Mouse (Mus musculus): ENCODE results near the gene Smoc2. TPM values are rescaled to one million over a fixed set of nuclear protein-coding genes. Genes with fewer than 3 reads are reported as not detected.

Smoc2 gene
- polyA plus RNA-seq, 1 experiment from 2014 or later: 79.9 TPM

GRCm38 (mm10) chr17:14398650-14399424 is 119.5 kb downstream of the Smoc2 start:
- H3K9me3 ChIP-seq (ENCODE audit: control insufficient read depth, low read length): no peaks in the 10 kb centered on the region
- WGBS: 90% methylated on average over 8 of the region's 8 CpGs
- H3K4me2 ChIP-seq (replicated peaks; ENCODE audit: low read depth, low read length): no peak overlapping the region
- no peak overlapping the region for H3K27ac ChIP-seq (ENCODE audit: low read depth, low read length)
- H3K4me3 ChIP-seq (ENCODE audit: low read length): no peak overlapping the region
- H3K27me3 ChIP-seq (ENCODE audit: control insufficient read depth, insufficient read depth, low read length): no peaks in the 10 kb centered on the region
- H3K9ac ChIP-seq (ENCODE audit: low read depth, low read length): no peak overlapping the region
- H3K4me1 ChIP-seq (ENCODE audit: control insufficient read depth, insufficient read depth, low read length): no peaks in the 10 kb centered on the region
- ATAC-seq (ENCODE audit: low FRiP score, low TSS enrichment): no peak
- H3K36me3 ChIP-seq (ENCODE audit: control insufficient read depth, insufficient read depth, low read length): no peaks in the 10 kb centered on the region

GRCm38 (mm10) chr17:14400960-14401359 is 121.7 kb downstream of the Smoc2 start:
- Histone ChIP-seq H3K4me1 (ENCODE audit: control insufficient read depth, insufficient read depth, low read length) (no peaks in the 10 kb centered on the region), H3K36me3 (ENCODE audit: control insufficient read depth, insufficient read depth, low read length) (no peaks in the 10 kb centered on the region), H3K27ac (ENCODE audit: low read depth, low read length) (no peak overlapping the region), H3K4me2 (replicated peaks; ENCODE audit: low read depth, low read length) (no peak overlapping the region), H3K4me3 (ENCODE audit: low read length) (no peak overlapping the region), H3K9ac (ENCODE audit: low read depth, low read length) (no peak overlapping the region), H3K9me3 (ENCODE audit: control insufficient read depth, low read length) (no peaks in the 10 kb centered on the region), H3K27me3 (ENCODE audit: control insufficient read depth, insufficient read depth, low read length) (no peaks in the 10 kb centered on the region)
- ATAC-seq (ENCODE audit: low FRiP score, low TSS enrichment): no peak
- 55% methylated on average over 5 of the region's 5 CpGs for WGBS

GRCm38 (mm10) chr17:14407874-14408273 is 128.6 kb downstream of the Smoc2 start:
- 57% methylated on average over 5 of the region's 5 CpGs for WGBS

GRCm38 (mm10) chr17:14412460-14412859 is 133.2 kb downstream of the Smoc2 start:
- no peak for ATAC-seq (ENCODE audit: low FRiP score, low TSS enrichment)
- no peaks in the 10 kb centered on the region for H3K36me3 ChIP-seq (ENCODE audit: control insufficient read depth, insufficient read depth, low read length)
- H3K4me1 ChIP-seq (ENCODE audit: control insufficient read depth, insufficient read depth, low read length): no peaks in the 10 kb centered on the region
- H3K4me2 ChIP-seq (replicated peaks; ENCODE audit: low read depth, low read length): no peak overlapping the region
- no peak overlapping the region for H3K27ac ChIP-seq (ENCODE audit: low read depth, low read length)
- H3K9ac ChIP-seq (ENCODE audit: low read depth, low read length): no peak overlapping the region
- no peak overlapping the region for H3K4me3 ChIP-seq (ENCODE audit: low read length)
- WGBS: 71% methylated on average over 2 of the region's 2 CpGs
- no peaks in the 10 kb centered on the region for H3K27me3 ChIP-seq (ENCODE audit: control insufficient read depth, insufficient read depth, low read length)
- H3K9me3 ChIP-seq (ENCODE audit: control insufficient read depth, low read length): no peaks in the 10 kb centered on the region

More at GRCm38 (mm10) chr17:14407874-14408273, 128.6 kb downstream of the Smoc2 start:
- H3K4me1 ChIP-seq (ENCODE audit: control insufficient read depth, insufficient read depth, low read length): no peaks in the 10 kb centered on the region
- no peak overlapping the region for H3K9ac ChIP-seq (ENCODE audit: low read depth, low read length)
- H3K36me3 ChIP-seq (ENCODE audit: control insufficient read depth, insufficient read depth, low read length): no peaks in the 10 kb centered on the region
- no peak for ATAC-seq (ENCODE audit: low FRiP score, low TSS enrichment)
- H3K27me3 ChIP-seq (ENCODE audit: control insufficient read depth, insufficient read depth, low read length): no peaks in the 10 kb centered on the region
- H3K27ac ChIP-seq (ENCODE audit: low read depth, low read length): no peak overlapping the region
- H3K4me3 ChIP-seq (ENCODE audit: low read length): no peak overlapping the region
- no peaks in the 10 kb centered on the region for H3K9me3 ChIP-seq (ENCODE audit: control insufficient read depth, low read length)
- no peak overlapping the region for H3K4me2 ChIP-seq (replicated peaks; ENCODE audit: low read depth, low read length)

GRCm38 (mm10) chr17:14414511-14414910 is 135.2 kb downstream of the Smoc2 start:
- Histone ChIP-seq H3K27me3 (ENCODE audit: control insufficient read depth, insufficient read depth, low read length) (no peaks in the 10 kb centered on the region), H3K4me2 (replicated peaks; ENCODE audit: low read depth, low read length) (no peak overlapping the region), H3K4me1 (ENCODE audit: control insufficient read depth, insufficient read depth, low read length) (no peaks in the 10 kb centered on the region), H3K9me3 (ENCODE audit: control insufficient read depth, low read length) (no peaks in the 10 kb centered on the region), H3K9ac (ENCODE audit: low read depth, low read length) (no peak overlapping the region), H3K27ac (ENCODE audit: low read depth, low read length) (no peak overlapping the region), H3K4me3 (ENCODE audit: low read length) (no peak overlapping the region), H3K36me3 (ENCODE audit: control insufficient read depth, insufficient read depth, low read length) (no peaks in the 10 kb centered on the region)
- 72% methylated on average over 5 of the region's 5 CpGs for WGBS
- ATAC-seq (ENCODE audit: low FRiP score, low TSS enrichment): no peak

- WGBS: 59% methylated on average over 8 of the region's 8 CpGs
- no peaks in the 10 kb centered on the region for H3K27me3 ChIP-seq (ENCODE audit: control insufficient read depth, insufficient read depth, low read length)
- H3K36me3 ChIP-seq (ENCODE audit: control insufficient read depth, insufficient read depth, low read length): no peaks in the 10 kb centered on the region
- H3K4me2 ChIP-seq (replicated peaks; ENCODE audit: low read depth, low read length): no peak overlapping the region
- no peak overlapping the region for H3K4me3 ChIP-seq (ENCODE audit: low read length)
- H3K4me1 ChIP-seq (ENCODE audit: control insufficient read depth, insufficient read depth, low read length): no peaks in the 10 kb centered on the region
- H3K9ac ChIP-seq (ENCODE audit: low read depth, low read length): no peak overlapping the region
- no peak overlapping the region for H3K27ac ChIP-seq (ENCODE audit: low read depth, low read length)
- no peak for ATAC-seq (ENCODE audit: low FRiP score, low TSS enrichment)
- no peaks in the 10 kb centered on the region for H3K9me3 ChIP-seq (ENCODE audit: control insufficient read depth, low read length)
Measured at GRCm38 (mm10) chr17:14420460-14421046, 141.2 kb downstream of the Smoc2 start.

- no peaks in the 10 kb centered on the region for H3K4me1 ChIP-seq (ENCODE audit: control insufficient read depth, insufficient read depth, low read length)
- H3K27ac ChIP-seq (ENCODE audit: low read depth, low read length): no peak overlapping the region
- H3K27me3 ChIP-seq (ENCODE audit: control insufficient read depth, insufficient read depth, low read length): no peaks in the 10 kb centered on the region
- H3K9me3 ChIP-seq (ENCODE audit: control insufficient read depth, low read length): no peaks in the 10 kb centered on the region
- H3K4me2 ChIP-seq (replicated peaks; ENCODE audit: low read depth, low read length): no peak overlapping the region
- no peak overlapping the region for H3K9ac ChIP-seq (ENCODE audit: low read depth, low read length)
- no peaks in the 10 kb centered on the region for H3K36me3 ChIP-seq (ENCODE audit: control insufficient read depth, insufficient read depth, low read length)
- ATAC-seq (ENCODE audit: low FRiP score, low TSS enrichment): no peak
- 73% methylated on average over 6 of the region's 6 CpGs for WGBS
- no peak overlapping the region for H3K4me3 ChIP-seq (ENCODE audit: low read length)
Measured at GRCm38 (mm10) chr17:14426481-14426880, 147.2 kb downstream of the Smoc2 start.

- Histone ChIP-seq H3K4me1 (ENCODE audit: control insufficient read depth, insufficient read depth, low read length) (no peaks in the 10 kb centered on the region), H3K36me3 (ENCODE audit: control insufficient read depth, insufficient read depth, low read length) (no peaks in the 10 kb centered on the region)
Measured at GRCm38 (mm10) chr17:14434717-14435116, 155.4 kb downstream of the Smoc2 start.

GRCm38 (mm10) chr17:14445611-14446010 is 166.3 kb downstream of the Smoc2 start:
- H3K36me3 ChIP-seq (ENCODE audit: control insufficient read depth, insufficient read depth, low read length): no peaks in the 10 kb centered on the region
- H3K27ac ChIP-seq (ENCODE audit: low read depth, low read length): no peak overlapping the region
- no peak overlapping the region for H3K4me3 ChIP-seq (ENCODE audit: low read length)
- H3K9me3 ChIP-seq (ENCODE audit: control insufficient read depth, low read length): no peaks in the 10 kb centered on the region
- H3K4me2 ChIP-seq (replicated peaks; ENCODE audit: low read depth, low read length): no peak overlapping the region
- no peaks in the 10 kb centered on the region for H3K27me3 ChIP-seq (ENCODE audit: control insufficient read depth, insufficient read depth, low read length)
- WGBS: 81% methylated on average over 5 of the region's 5 CpGs
- ATAC-seq (ENCODE audit: low FRiP score, low TSS enrichment): no peak
- no peaks in the 10 kb centered on the region for H3K4me1 ChIP-seq (ENCODE audit: control insufficient read depth, insufficient read depth, low read length)
- H3K9ac ChIP-seq (ENCODE audit: low read depth, low read length): no peak overlapping the region

More at GRCm38 (mm10) chr17:14434717-14435116, 155.4 kb downstream of the Smoc2 start:
- no peak overlapping the region for H3K4me3 ChIP-seq (ENCODE audit: low read length)
- H3K9me3 ChIP-seq (ENCODE audit: control insufficient read depth, low read length): no peaks in the 10 kb centered on the region
- H3K9ac ChIP-seq (ENCODE audit: low read depth, low read length): no peak overlapping the region
- no peaks in the 10 kb centered on the region for H3K27me3 ChIP-seq (ENCODE audit: control insufficient read depth, insufficient read depth, low read length)
- no peak overlapping the region for H3K27ac ChIP-seq (ENCODE audit: low read depth, low read length)
- ATAC-seq (ENCODE audit: low FRiP score, low TSS enrichment): no peak
- no peak overlapping the region for H3K4me2 ChIP-seq (replicated peaks; ENCODE audit: low read depth, low read length)
- WGBS: 52% methylated on average over 4 of the region's 4 CpGs

All from kidney, embryonic 14.5 days (tissue).